Mouse (Mus musculus) heart, embryonic 14.5 days (tissue): ENCODE measurements around the gene Wscd2. TPM values are rescaled to one million over a fixed set of nuclear protein-coding genes. Genes with fewer than 3 reads are reported as not detected.

Experiments
- ATAC-seq: fragments of 200-750 bp; cut with Nextera tagmentation; 2 replicates; pipeline ENCODE4 v1.8.0; 2017; ENCODE audit warnings: low read depth, moderate TSS enrichment; ENCODE audit not compliant: insufficient number of reproducible peaks, insufficient read depth, low FRiP score
- H3K27ac ChIP-seq, 2 experiments: fragments of 200-500 bp in 1 of 2; fragments of 300-500 bp in 1 of 2; sonication (generic) in 1 of 2; replicated peaks in 1 of 2; 2 replicates each; pipeline ENCODE4 v1.5.1; 2012 to 2014; ENCODE audit warnings: low read depth in 2 of 2, low read length in 2 of 2, control low read depth in 1 of 2, mild to moderate bottlenecking in 1 of 2, mixed read lengths in 1 of 2; ENCODE audit not compliant: control insufficient read depth in 1 of 2, insufficient read depth in 1 of 2
- H3K27me3 ChIP-seq: fragments of 300-500 bp; sonication (generic); 2 replicates; pipeline ENCODE4 v1.6.1; 2014; ENCODE audit warnings: mild to moderate bottlenecking, low read length, control low read depth; ENCODE audit not compliant: control insufficient read depth, insufficient read depth
- H3K36me3 ChIP-seq: fragments of 300-500 bp; sonication (generic); 2 replicates; pipeline ENCODE4 v1.6.1; 2014; ENCODE audit warnings: mild to moderate bottlenecking, control low read depth, low read length, mixed read lengths; ENCODE audit not compliant: control insufficient read depth, insufficient read depth
- H3K4me1 ChIP-seq, 2 experiments: fragments of 200-500 bp in 1 of 2; fragments of 300-500 bp in 1 of 2; sonication (generic) in 1 of 2; 2 replicates each; pipeline ENCODE4 v1.6.1; 2012 to 2014; ENCODE audit warnings: low read length in 2 of 2, control low read depth in 1 of 2, mixed read lengths in 1 of 2; ENCODE audit not compliant: control insufficient read depth in 2 of 2, insufficient read depth in 2 of 2
- H3K4me2 ChIP-seq: fragments of 300-500 bp; sonication (generic); 2 replicates; pipeline ENCODE4 v1.6.1; 2014; ENCODE audit warnings: mild to moderate bottlenecking, low read length
- H3K4me3 ChIP-seq, 2 experiments: fragments of 200-500 bp in 1 of 2; fragments of 300-500 bp in 1 of 2; sonication (generic) in 1 of 2; 2 replicates each; pipeline ENCODE4 v1.5.1; 2012 to 2014; ENCODE audit warnings: low read length in 2 of 2, mild to moderate bottlenecking in 2 of 2, control low read depth in 1 of 2, low read depth in 1 of 2, moderate library complexity in 1 of 2; ENCODE audit not compliant: control insufficient read depth in 1 of 2, insufficient read depth in 1 of 2
- H3K9ac ChIP-seq: fragments of 300-500 bp; sonication (generic); 2 replicates; pipeline ENCODE4 v1.6.1; 2014; ENCODE audit warnings: mild to moderate bottlenecking, low read length
- H3K9me3 ChIP-seq: fragments of 300-500 bp; sonication (generic); 2 replicates; pipeline ENCODE4 v1.6.1; 2016; ENCODE audit warnings: low read length, control low read depth; ENCODE audit not compliant: control insufficient read depth
- WGBS: fragments of 180-500 bp; shearing (Covaris S2); extraction: QIAGEN DNeasy Blood & Tissue Kit; methylation state at CpG from one replicate; pipeline ENCODE4 v1.1.7; 2014; 5-methylcytosine and 5-hydroxymethylcytosine counted together
- polyA plus RNA-seq: library from polyadenylated mRNA; unstranded; fragments of >200 nt; fragmentation: Nextera tagmentation; extraction: Ambion mirVana; gene quantifications from 2 replicates; pipeline ENCODE4 v1.2.1, GENCODE M21; 2014

The Wscd2 gene
- polyA plus RNA-seq, 1 experiment from 2014 or later, result 2.8 TPM

DNA sequence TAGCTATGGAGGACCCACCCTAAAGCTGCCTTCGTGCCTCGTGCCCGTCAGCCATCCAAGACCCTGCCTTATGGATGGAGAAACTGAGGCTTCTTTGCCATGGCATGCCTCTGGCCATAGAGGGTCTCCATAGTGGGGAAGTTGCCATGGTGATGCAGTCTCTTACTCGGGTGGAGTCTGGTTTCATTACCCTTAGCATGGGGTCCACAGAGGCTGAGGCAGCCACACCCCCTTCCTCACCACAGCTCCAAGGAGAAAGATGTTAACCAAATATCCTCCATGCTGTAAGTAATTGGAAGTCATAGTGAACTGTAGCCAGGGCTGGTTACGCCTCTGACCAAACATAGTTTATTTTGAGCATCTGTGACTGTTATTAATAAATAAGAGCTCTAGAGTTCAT, 21.5 kb upstream of the Wscd2 start:
- Histone ChIP-seq H3K36me3 (no peaks in the 10 kb centered on the region), H3K9me3 (no peaks in the 10 kb centered on the region), H3K27me3 (no peaks in the 10 kb centered on the region; the same call in none of the 2 replicates), H3K27ac (no peak overlapping the region), H3K4me1 (no peaks in the 10 kb centered on the region), H3K9ac (no peak overlapping the region), H3K4me2 (no peak overlapping the region), H3K4me3 (no peak overlapping the region)
- 73% methylated on average over 5 of the region's 5 CpGs for WGBS
- no peak for ATAC-seq

DNA sequence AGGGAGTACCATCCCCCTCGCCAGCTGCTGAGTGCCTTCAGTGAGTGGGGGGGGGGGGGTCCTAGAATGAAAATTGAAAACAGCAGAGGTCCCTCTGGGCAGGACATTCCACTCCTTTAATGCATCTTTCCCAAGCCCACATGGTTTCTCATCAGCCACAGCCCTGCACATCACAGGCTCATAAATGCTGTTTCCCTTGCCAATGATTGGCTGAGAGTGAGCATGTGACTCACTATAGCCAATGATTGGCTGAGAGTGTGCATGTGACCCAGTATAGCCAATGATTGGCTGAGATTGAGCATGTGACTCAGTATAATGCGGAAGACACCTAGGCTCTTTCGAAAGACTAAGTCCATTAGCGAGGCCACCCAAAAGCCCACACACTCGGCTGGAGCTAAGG, 20.9 kb upstream of the Wscd2 start:
- H3K4me1 ChIP-seq, result no peaks in the 10 kb centered on the region
- no peaks in the 10 kb centered on the region for H3K36me3 ChIP-seq
- ATAC-seq, result no peak
- WGBS, result 89% methylated on average over 5 of the region's 5 CpGs
- H3K4me3 ChIP-seq, result no peak overlapping the region
- no peak overlapping the region for H3K9ac ChIP-seq
- no peak overlapping the region for H3K27ac ChIP-seq
- H3K9me3 ChIP-seq, result no peaks in the 10 kb centered on the region
- H3K4me2 ChIP-seq, result no peak overlapping the region
- H3K27me3 ChIP-seq, result no peaks in the 10 kb centered on the region; the same call in none of the 2 replicates

DNA sequence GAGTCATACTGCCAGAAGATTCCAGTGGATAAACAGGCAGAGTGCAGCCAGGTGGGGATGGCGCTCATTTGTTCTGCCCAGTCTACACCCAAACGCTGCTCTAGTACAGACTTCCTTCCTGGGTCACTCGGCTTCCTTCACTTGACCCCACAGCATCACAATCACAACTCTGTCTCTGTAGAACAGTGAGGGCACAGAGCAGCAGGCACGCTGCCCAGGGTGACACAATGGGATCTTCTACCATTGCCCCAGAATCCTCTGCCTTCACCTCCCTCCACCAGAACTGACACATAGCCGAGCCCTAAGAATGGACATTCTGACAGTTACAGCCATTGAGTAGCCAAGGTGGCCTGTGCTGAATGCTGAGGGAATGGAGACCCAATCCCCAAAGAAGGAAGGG, 20.3 kb upstream of the Wscd2 start:
- Histone ChIP-seq H3K4me1 (no peaks in the 10 kb centered on the region), H3K9me3 (no peaks in the 10 kb centered on the region), H3K27ac (no peak overlapping the region), H3K27me3 (no peaks in the 10 kb centered on the region; the same call in none of the 2 replicates), H3K4me3 (no peak overlapping the region), H3K36me3 (no peaks in the 10 kb centered on the region), H3K9ac (no peak overlapping the region), H3K4me2 (no peak overlapping the region)
- 74% methylated on average over 5 of the region's 5 CpGs for WGBS
- ATAC-seq, result no peak

DNA sequence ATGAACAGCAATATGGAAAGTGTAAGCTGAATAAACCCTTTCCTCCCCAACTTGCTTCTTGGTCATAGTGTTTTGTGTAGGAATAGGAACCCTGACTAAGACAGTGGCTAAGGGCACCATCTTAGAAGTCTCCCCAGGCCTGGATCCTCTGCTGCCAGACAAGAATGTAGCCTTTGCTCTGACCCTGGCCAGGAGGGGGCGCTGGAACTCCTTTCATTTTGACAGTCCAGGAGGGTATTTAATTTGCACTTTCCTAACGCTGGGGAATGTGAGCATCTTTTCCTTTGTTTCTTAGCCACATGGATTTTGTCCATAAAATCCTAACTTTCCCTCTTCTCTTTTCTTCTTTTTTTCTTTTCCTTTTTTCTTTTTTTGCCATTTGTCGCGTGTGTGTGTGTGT, 18.7 kb upstream of the Wscd2 start:
- H3K36me3 ChIP-seq, result no peaks in the 10 kb centered on the region
- H3K9me3 ChIP-seq, result no peaks in the 10 kb centered on the region
- H3K9ac ChIP-seq, result no peak overlapping the region
- ATAC-seq, result no peak
- no peak overlapping the region for H3K27ac ChIP-seq
- no peak overlapping the region for H3K4me2 ChIP-seq
- H3K4me1 ChIP-seq, result peaks cover 2 to 4% of the 10 kb centered on the region in 2 experiments
- 46% methylated on average over 4 of the region's 4 CpGs for WGBS
- no peak overlapping the region for H3K4me3 ChIP-seq
- no peaks in the 10 kb centered on the region; the same call in none of the 2 replicates for H3K27me3 ChIP-seq

DNA sequence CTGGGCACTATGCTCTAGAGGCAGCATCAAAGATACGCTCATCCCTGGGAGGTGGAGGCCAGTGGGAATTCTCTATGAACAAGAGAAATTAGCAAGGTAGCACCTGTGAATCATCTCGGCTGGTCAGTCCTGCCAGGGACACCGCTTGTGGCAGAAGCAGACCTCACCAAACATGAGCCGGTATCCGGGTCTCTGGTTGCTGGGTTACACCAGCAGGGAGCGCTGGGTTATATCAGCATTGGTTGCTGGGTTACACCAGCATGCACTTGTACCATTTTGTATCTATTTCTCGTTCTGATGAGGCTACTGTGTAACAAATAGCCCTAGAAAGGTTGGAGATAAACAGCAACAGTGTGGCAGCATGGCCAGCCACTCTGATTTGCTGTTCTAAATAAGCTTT, 17.8 kb upstream of the Wscd2 start:
- H3K4me1 ChIP-seq, result peaks cover 10 to 13% of the 10 kb centered on the region in 2 experiments
- no peak overlapping the region for H3K4me3 ChIP-seq
- no peaks in the 10 kb centered on the region for H3K9me3 ChIP-seq
- WGBS, result 58% methylated on average over 7 of the region's 7 CpGs
- H3K4me2 ChIP-seq, result no peak overlapping the region
- ATAC-seq, result no peak
- no peaks in the 10 kb centered on the region; the same call in none of the 2 replicates for H3K27me3 ChIP-seq
- no peak overlapping the region for H3K9ac ChIP-seq
- H3K27ac ChIP-seq, result no peak overlapping the region
- no peaks in the 10 kb centered on the region for H3K36me3 ChIP-seq

DNA sequence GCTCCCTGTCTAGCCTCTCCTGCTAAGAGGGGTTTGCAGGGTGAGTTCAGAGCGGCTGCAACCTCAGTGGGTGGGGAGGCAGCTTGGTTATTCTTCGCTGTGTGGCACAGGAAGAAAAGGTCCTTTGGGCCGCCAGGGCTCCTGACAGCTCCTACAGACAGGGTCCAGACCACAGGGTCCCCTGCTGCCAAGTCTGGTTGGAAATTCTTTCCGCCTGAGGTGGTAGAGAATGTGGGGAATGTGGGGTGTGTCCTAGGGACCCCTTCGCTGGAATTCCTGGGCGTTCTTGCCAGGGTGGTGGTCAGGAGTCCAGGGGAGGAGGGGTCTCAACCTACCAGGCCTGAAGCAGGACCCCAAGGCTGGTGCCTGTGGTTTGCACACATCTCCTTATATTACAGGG, 13.3 kb upstream of the Wscd2 start:
- Histone ChIP-seq H3K4me1 (peaks cover 12 to 18% of the 10 kb centered on the region in 2 experiments), H3K9ac (no peak overlapping the region), H3K9me3 (no peaks in the 10 kb centered on the region), H3K4me2 (peak overlapping the region; percentile 17; the same call in 1 of the 2 replicates), H3K36me3 (no peaks in the 10 kb centered on the region), H3K4me3 (no peak overlapping the region), H3K27me3 (no peaks in the 10 kb centered on the region), H3K27ac (peak overlapping the region; percentile 39 to 57)
- peak; percentile 54; the same call in 1 of the 2 replicates for ATAC-seq
- 5% methylated on average over 6 of the region's 6 CpGs for WGBS

DNA sequence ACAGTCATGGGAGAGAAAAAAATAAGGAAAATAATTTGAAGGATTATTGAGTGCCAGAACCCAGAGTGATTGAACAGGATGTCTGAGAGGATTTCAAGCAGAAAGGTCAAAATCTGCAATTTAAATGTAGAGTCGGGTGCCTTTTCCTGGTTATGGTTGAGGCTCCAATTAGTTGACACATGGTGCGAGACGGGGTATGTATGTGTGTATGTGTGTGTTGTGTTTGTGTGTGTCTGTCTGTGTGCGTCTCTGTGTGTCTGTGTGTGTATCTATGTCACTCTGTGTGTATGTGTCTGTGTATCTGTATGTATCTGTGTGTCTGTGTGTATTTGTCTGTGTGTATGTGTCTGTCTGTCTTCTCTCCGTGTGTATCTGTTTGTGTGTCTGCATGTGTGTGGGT, 11.1 kb upstream of the Wscd2 start:
- ATAC-seq, result no peak

DNA sequence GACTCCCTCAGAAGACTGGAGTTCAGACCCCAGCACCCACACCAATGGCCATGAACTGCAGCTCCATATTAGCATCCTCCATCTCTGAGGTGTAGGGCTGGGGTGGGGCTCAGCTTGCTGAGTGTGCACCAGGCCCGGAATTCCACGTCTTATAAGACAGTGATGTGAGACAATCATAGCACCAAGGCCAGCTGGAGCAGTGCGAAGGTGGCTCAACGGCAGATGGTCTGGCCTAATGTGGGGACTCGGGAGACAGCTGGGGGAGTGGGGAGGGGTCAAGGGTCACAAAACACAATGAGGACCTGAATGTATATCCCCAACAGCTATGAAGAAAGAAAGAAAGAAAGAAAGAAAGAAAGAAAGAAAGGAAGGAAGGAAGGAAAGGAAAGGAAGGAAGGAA, 9.7 kb upstream of the Wscd2 start:
- 75% methylated on average over 5 of the region's 5 CpGs for WGBS
- no peak overlapping the region for H3K4me2 ChIP-seq
- no peak for ATAC-seq

More for the DNA sequence above, 11.1 kb upstream of the Wscd2 start:
- Histone ChIP-seq H3K9me3 (no peaks in the 10 kb centered on the region), H3K4me3 (no peak overlapping the region), H3K4me2 (no peak overlapping the region), H3K27me3 (no peaks in the 10 kb centered on the region), H3K27ac (no peak overlapping the region), H3K4me1 (peaks cover 12 to 18% of the 10 kb centered on the region in 2 experiments), H3K36me3 (no peaks in the 10 kb centered on the region), H3K9ac (no peak overlapping the region)
- WGBS, result 84% methylated on average over 5 of the region's 5 CpGs

More for the DNA sequence above, 9.7 kb upstream of the Wscd2 start:
- H3K4me1 ChIP-seq, result peaks cover 12 to 18% of the 10 kb centered on the region in 2 experiments
- H3K36me3 ChIP-seq, result no peaks in the 10 kb centered on the region
- H3K27ac ChIP-seq, result no peak overlapping the region
- H3K9me3 ChIP-seq, result no peaks in the 10 kb centered on the region
- H3K27me3 ChIP-seq, result no peaks in the 10 kb centered on the region
- H3K4me3 ChIP-seq, result no peak overlapping the region
- H3K9ac ChIP-seq, result no peak overlapping the region
